Mouse (Mus musculus): ENCODE data around the gene Kpna1.

DNA sequence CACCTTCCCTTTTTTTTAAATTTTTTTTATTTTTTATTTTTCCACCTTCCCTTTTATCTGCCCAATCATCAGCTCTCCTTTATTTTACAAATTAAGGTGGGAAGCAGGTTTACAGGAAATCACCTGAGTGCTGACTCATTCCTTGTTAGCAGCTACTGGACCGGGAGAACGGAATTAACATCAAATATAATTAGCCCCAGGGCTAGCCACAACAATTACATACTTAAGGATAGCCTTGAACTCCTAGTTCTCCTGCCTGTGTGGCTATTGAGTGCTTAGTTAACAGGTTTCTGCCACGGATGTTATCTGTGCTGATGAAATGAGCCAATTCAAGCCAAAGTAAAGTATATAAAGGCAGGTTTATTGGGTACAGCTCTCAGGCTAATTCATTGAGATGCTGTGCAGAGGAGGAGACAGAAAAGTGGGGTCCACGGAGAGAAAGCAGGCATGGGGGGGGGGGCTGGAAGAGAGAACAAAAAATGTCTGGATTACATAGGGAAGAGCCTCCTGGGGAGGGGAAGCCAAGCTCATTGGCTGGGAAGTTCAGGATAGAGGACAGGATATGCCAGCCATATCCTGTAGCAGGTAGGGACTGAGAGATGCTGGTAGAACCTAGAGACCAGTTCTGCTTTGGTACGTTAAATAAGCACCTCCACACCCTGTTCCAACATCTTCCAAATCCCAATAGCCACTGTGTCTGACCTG lies 12.0 kb upstream of the Kpna1 start:
- TF ChIP-seq EP300 (optimal IDR thresholded peaks at IDR 0.05) (no peak), CTCF (IDR thresholded peaks at IDR 0.05; ENCODE audit: low read depth) (no peak)
